Mouse (Mus musculus): Measurements from ENCODE around the gene Gps2.

- TF ChIP-seq GATA1 (IDR thresholded peaks at IDR 0.05; ENCODE audit: borderline replicate concordance, low read length) (no peak), FLI1 (IDR thresholded peaks at IDR 0.05; ENCODE audit: low read length) (no peak)
Measured at GRCm38 (mm10) chr11:69960616-69961015, 46.9 kb downstream of the Gps2 start.
